Mouse (Mus musculus) macrophage (primary cell): ENCODE data around the gene Mdm2. TPM values are rescaled to one million over a fixed set of nuclear protein-coding genes. Genes with fewer than 3 reads are reported as not detected.

Experiments
- H3K27ac ChIP-seq: fragments of 350-480 bp; formaldehyde crosslinking; 2 replicates; pipeline ENCODE4 v1.9.0; 2021
- H3K36me3 ChIP-seq: fragments of 350-480 bp; formaldehyde crosslinking; 2 replicates; pipeline ENCODE4 v1.9.0; 2021; ENCODE audit errors: inconsistent target
- H3K4me3 ChIP-seq: fragments of 350-480 bp; formaldehyde crosslinking; 2 replicates; pipeline ENCODE4 v1.9.0; 2021; ENCODE audit errors: inconsistent target
- H3K79me2 ChIP-seq: fragments of 350-480 bp; formaldehyde crosslinking; 2 replicates; pipeline ENCODE4 v1.9.0; 2021; ENCODE audit errors: inconsistent target
- WGBS: methylation state at CpG from one replicate; pipeline ENCODE4 v1.1.7; 2026; ENCODE audit warnings: inconsistent platforms; ENCODE audit not compliant: missing documents; 5-methylcytosine and 5-hydroxymethylcytosine counted together
- polyA plus RNA-seq: library from polyadenylated mRNA; stranded (reverse); fragments of 250-400 nt; gene quantifications from 3 replicates; pipeline ENCODE4 v1.2.4, GENCODE M21; 2018; ENCODE audit warnings: inconsistent platforms

Mdm2 gene
- polyA plus RNA-seq, 1 experiment from 2014 or later, result 84.1 TPM

GRCm38 (mm10) chr10:117732962-117733592 lies 22.5 kb upstream of the Mdm2 start:
- Histone ChIP-seq H3K27ac (no peak overlapping the region), H3K79me2 (no peaks in the 10 kb centered on the region), H3K36me3 (no peaks in the 10 kb centered on the region; the same call in 1 of the 2 replicates), H3K4me3 (no peak overlapping the region)
- WGBS, result 88% methylated on average over 14 of the region's 14 CpGs

DNA sequence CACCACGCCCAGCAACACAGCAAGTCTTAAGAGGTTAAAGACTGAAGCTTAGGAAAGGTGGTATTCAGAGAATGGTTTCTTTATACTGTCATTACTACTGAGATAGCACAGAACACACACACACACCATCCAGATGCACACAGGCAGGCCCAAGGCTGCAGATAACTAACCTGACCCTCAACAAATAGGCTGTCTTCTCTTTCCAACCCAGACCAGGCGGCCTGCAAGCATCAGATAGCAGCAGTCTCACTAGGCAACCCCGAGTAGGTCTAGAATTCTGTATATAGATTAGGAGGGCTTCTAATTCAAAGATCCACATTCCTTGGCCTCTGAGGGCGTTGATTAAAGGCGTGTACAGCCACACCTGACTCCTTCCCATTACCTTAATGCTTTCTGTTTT lies 21.6 kb upstream of the Mdm2 start:
- H3K79me2 ChIP-seq, result no peaks in the 10 kb centered on the region
- H3K27ac ChIP-seq, result no peak overlapping the region
- H3K4me3 ChIP-seq, result no peak overlapping the region
- no peaks in the 10 kb centered on the region; the same call in 1 of the 2 replicates for H3K36me3 ChIP-seq
- WGBS, result 87% methylated on average over 5 of the region's 5 CpGs

DNA sequence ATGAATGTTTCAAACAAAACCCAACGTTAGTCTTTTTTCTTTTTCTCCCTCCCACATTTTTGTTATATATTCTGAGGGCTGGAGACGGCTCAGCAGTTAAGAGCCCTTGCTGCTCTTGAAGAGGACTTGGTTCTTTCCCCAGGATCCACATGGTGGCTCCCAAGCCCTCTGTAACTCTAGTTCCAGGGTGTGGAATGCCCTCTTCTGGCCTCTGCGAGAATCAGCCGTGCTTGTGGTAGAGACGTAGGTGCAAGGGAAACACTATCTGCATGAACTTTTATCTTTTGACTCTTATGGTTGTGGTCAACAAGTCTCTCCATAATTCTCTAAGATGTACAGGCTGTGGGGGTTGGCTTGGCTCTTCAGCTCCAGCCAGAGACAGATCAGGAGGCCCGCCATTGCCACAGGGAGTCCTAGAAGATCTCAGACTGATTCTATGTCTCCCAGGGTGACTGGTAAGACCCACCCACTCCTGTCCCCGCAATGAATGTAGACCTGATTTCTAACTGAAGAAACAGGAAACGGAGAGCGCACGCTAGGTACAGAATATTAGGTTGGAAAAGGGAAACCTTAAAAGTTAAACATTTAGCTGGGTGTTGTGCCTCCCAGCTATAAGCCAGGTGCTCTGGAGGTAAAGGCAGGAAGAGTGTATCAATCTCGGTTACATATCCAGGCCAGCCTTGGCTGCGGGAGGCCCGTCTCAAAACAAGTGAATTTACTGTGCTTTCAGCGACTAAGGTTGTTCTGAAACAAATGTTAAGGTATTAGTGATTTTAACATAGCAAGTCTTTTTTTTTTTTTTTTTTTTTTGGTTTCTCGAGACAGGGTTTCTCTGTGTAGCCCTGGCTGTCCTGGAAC lies 20.9 kb upstream of the Mdm2 start:
- H3K4me3 ChIP-seq, result no peak overlapping the region
- H3K27ac ChIP-seq, result no peak overlapping the region
- H3K79me2 ChIP-seq, result no peaks in the 10 kb centered on the region
- H3K36me3 ChIP-seq, result no peaks in the 10 kb centered on the region; the same call in 1 of the 2 replicates
- WGBS, result 14% methylated on average over 10 of the region's 15 CpGs

DNA sequence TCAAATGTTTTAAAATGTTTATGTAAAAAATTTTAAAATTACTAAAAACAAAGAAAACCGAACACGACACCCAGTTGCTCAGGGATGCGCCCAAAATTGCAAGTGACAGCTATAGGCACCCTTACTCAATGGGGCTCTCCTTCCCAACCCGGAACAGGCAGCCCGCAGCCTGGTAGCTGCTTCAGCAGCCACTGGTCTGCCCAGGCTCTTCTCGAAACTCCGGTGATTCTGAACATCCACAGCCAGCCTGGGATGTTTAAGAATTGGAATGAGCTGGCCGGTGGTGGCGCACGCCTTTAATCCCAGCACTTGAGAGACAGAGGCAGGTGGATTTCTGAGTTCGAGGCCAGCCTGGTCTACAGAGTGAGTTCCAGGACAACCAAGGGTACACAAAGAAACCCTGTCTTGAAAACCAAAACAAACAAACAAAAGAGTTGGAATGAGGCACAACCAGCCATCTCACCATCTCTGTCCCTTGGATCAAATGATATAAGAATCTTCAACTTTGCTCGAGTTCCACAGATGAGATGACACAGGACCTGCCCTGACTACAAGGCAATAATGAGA lies 20.2 kb upstream of the Mdm2 start:
- Histone ChIP-seq H3K79me2 (no peaks in the 10 kb centered on the region), H3K27ac (no peak overlapping the region), H3K4me3 (no peak overlapping the region), H3K36me3 (no peaks in the 10 kb centered on the region)
- 88% methylated on average over 10 of the region's 12 CpGs for WGBS

DNA sequence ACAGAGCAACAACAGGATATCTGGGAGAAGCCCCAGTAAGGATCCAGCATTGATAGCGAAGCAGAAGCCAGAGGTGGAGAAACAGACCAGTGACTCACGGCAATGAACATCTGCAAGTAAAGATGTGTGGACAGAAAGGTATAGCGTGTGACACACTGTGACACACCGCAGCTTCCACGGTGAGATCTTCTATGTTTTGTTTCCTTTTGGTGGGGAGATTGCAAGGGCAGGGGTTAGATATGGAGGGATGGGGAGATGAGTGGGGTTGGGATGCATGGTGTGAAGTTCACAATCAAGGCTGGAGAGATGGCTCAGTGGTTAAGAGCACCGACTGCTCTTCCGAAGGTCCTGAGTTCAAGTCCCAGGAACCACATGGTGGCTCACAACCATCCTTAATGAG lies 19.6 kb upstream of the Mdm2 start:
- Histone ChIP-seq H3K79me2 (no peaks in the 10 kb centered on the region), H3K4me3 (no peak overlapping the region), H3K27ac (no peak overlapping the region), H3K36me3 (no peaks in the 10 kb centered on the region)
- 89% methylated on average over 7 of the region's 7 CpGs for WGBS

DNA sequence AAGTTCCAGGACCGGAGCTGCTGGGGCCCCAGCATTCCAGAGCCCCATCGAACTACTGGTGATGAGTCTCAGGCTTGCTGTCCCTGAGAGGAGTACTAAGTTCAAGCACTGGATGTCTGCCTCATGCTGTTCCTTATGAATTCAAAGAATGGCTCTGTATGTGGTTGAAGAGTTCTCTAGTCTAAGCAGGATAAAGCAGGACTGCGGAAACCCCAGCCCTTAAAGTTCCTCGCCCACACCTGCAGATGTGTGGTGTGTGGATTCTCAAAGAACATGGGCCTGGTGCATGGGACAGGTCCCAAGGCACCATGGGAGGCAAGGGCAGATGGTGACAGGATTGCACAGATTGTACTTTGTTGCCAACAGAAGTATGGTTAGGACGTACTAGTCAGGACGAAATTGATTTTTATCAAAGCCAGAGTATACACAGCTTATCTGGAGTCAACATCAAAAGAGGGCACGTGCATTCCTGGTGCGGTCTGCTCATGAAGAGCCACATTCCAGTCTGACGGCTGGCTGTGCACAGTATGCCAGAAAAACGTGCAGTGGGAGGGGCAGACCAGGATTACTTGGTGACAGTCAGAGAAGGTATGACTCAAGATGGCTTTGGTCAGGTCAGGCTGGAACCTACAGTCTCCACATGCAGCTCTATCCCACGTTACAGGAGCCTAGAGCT lies 18.7 kb upstream of the Mdm2 start:
- Histone ChIP-seq H3K4me3 (no peak overlapping the region), H3K79me2 (no peaks in the 10 kb centered on the region), H3K36me3 (no peaks in the 10 kb centered on the region), H3K27ac (no peak overlapping the region)
- WGBS, result 90% methylated on average over 11 of the region's 11 CpGs

DNA sequence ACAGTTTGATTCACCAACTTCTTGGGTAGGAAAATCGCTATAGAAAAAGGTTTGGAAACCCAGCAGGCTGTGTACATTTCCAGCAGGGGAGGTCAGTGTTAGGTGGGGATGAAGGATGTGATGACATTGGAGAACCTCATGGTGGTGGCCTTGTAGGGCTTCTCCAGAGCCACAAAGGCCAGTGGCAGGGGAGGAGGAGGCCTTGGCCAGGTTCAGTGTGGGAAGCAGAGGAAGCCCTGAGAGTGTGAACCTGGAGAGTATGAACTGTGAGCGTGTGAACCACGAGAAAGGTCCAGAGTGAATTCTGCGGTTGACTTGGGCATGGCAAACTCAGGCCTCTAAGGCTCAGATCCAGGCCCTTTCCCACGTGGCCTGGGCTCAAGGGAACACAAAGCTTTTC lies 18.0 kb upstream of the Mdm2 start:
- H3K27ac ChIP-seq, result no peak overlapping the region
- WGBS, result 85% methylated on average over 5 of the region's 5 CpGs
- no peaks in the 10 kb centered on the region for H3K79me2 ChIP-seq
- H3K36me3 ChIP-seq, result no peaks in the 10 kb centered on the region
- H3K4me3 ChIP-seq, result no peak overlapping the region

DNA sequence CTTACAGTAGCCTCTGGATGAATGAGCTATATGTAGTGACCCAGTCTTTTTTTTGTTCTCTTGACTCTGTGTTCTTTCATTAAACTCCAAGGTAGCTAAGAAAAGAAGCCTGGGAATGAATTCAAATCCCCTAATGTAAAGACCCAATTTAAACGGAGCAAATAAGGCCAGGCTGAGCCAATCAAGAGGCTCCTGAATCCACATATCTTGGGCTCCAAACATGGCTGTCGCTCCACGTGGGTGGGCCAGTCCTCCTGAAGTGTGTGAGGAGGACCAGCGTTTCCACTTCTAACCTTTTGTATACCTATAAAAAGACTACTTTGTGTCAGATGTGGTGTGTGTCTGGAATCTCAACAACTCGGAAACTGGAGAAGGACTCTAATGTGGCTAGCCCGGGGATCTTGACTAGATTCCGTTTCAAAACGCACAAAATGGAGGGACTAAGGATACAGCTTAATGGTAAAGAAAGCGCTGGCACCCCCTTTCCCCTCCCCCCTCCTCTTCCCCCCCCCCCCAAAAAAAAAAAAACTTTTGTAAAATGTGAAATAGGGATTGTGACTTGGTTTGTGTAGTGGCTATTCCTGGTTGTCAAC lies 17.1 kb upstream of the Mdm2 start:
- Histone ChIP-seq H3K79me2 (no peaks in the 10 kb centered on the region), H3K4me3 (no peak overlapping the region), H3K36me3 (no peaks in the 10 kb centered on the region), H3K27ac (no peak overlapping the region)
- WGBS, result 90% methylated on average over 9 of the region's 9 CpGs

DNA sequence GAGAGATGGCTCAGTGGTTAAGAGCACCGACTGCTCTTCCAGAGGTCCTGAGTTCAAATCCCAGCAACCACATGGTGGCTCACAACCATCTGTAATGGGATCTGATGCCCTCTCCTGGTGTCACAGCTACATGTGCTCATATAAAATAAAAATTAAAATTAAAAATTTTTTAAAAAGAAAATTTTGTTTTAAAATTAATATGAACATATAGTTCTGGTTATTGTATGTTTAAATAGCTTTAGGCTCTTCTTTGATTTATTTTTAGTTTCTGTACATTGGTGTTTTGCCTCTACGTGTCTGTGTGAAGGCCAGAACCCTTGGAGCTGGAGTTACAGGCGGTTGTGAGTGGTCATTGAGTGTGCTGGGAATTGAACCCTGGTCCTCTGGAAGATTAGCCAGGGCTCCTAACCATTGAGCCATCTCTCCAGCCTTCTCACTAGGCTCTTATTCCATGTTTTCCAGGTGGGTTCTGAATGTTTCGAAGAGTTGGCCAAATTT lies 16.4 kb upstream of the Mdm2 start:
- H3K27ac ChIP-seq, result no peak overlapping the region

DNA sequence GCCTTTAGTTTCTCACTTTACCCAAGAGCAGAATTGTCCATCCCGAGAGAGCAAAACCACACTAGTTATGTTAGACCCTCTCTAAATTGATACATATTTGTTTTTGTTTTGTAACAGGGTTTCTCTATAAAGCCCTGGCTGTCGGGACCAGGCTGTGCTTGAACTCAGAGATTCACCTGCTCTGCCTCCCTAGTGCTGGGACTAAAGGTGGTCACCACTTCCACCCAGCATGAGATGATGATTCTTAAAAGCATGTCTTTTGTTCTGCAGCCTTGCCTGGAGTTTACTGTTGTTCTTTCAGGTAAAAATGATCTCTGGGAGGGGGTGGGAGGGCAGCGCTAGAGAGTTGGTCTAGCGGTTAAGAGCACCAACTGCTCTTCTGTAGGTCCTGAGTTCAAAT lies 15.8 kb upstream of the Mdm2 start:
- no peaks in the 10 kb centered on the region for H3K79me2 ChIP-seq
- 91% methylated on average over 4 of the region's 4 CpGs for WGBS
- H3K36me3 ChIP-seq, result no peaks in the 10 kb centered on the region
- no peak overlapping the region for H3K27ac ChIP-seq
- no peak overlapping the region for H3K4me3 ChIP-seq

More for the DNA sequence above, 16.4 kb upstream of the Mdm2 start:
- WGBS, result 96% methylated on average over 4 of the region's 4 CpGs
- H3K4me3 ChIP-seq, result no peak overlapping the region
- H3K79me2 ChIP-seq, result no peaks in the 10 kb centered on the region
- no peaks in the 10 kb centered on the region for H3K36me3 ChIP-seq

DNA sequence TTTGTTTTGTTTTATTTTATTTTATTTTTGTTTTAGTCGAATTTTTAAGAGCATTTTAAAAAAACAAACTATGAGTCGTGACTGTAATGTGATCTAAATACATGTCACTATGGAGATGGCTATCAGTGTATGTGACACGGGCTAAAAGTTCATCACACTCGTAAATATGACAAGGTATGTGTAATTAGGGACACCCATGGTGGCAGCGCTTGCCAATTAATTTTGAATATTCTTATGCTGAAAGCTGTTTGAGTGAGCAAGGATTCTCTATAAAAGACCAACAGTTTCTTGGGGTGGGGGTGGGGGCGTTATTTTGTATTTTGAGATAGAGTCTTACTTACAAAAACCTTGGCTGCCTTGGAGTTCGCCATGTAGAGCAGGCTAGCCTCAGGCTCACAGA lies 15.1 kb upstream of the Mdm2 start:
- no peaks in the 10 kb centered on the region for H3K36me3 ChIP-seq
- no peak overlapping the region for H3K4me3 ChIP-seq
- no peaks in the 10 kb centered on the region for H3K79me2 ChIP-seq
- 90% methylated on average over 7 of the region's 7 CpGs for WGBS
- H3K27ac ChIP-seq, result no peak overlapping the region

DNA sequence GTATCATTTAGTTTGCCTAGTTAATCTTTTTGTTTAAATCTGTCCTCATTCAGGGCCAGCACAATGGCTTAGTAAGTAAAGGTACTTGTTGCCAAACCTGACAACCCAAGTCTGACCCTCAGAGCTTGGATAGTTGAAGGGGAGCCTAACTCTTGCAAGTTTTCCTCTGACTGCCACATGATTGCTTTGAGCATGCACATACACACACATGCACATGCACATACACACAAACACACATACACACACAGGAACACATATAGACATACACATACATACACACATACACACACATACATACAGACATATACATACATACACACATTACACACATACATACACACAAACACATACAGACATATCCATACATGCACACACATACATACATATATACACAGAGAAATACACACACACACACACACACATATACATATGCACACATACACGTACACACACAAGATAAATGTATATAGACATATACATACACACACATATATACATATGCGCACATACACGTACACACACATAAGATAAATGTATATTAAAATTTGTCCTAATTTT lies 14.3 kb upstream of the Mdm2 start:
- Histone ChIP-seq H3K79me2 (no peaks in the 10 kb centered on the region), H3K4me3 (no peak overlapping the region), H3K27ac (no peak overlapping the region), H3K36me3 (no peaks in the 10 kb centered on the region)
- 100% methylated on average over 1 of the region's 3 CpGs for WGBS

DNA sequence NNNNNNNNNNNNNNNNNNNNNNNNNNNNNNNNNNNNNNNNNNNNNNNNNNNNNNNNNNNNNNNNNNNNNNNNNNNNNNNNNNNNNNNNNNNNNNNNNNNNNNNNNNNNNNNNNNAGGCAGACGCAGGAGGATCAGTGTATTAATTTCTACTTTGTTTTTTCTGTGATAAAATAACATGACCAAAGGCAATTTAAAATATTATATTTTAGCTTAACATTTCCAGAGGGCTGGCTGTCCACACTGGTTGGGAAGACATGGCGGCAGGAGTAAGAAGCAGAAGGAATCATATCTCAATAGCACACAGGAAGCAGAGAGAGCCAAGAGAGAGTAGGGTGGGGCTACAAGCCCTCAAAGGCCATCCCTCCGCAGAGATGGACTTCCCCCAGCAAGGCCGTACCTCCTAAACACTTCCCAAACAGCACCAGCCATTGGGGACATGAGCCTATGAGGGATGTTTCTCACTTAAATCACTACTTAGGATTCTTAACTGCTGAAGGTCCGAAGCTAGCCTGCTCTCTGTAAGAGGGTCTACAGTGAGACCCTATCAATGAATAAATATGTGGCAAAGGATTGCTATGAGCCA lies 13.7 kb upstream of the Mdm2 start:
- Histone ChIP-seq H3K27ac (no peak overlapping the region), H3K36me3 (no peaks in the 10 kb centered on the region), H3K79me2 (no peaks in the 10 kb centered on the region), H3K4me3 (no peak overlapping the region)
- WGBS, result 73% methylated on average over 5 of the region's 5 CpGs
